Mouse (Mus musculus): ENCODE results near the gene Pomc.
A peak's percentile ranks its signal among the peaks of the same experiment; 100 is the strongest.
"Not testable (repeated sequence)": the region's sequence is repeated elsewhere in the genome, so short reads cannot be mapped to it uniquely, and the experiment has no call there.

The Pomc gene

DNA sequence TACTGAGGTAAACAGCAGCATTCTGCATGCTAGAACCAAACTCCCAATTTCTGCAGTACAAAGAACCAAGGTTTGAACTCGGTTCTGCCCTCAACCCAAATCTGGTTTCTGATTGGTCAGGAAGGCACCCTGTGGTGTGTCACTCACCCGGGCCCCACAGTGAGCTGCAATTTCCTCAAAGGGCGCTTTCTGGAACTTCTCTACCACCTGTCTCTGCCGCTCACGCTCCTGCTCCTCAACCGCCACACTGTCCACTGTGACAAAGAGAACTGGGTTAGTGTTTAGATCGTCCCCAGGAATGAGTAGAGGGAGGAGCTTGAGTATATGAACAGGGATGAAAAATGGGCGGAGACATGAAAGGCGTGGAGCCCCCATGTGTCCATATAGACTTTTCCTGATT, 13.6 kb downstream of the Pomc start:
- DNase-seq (ENCODE audit: low spot score in 2 of 2): no peak

DNA sequence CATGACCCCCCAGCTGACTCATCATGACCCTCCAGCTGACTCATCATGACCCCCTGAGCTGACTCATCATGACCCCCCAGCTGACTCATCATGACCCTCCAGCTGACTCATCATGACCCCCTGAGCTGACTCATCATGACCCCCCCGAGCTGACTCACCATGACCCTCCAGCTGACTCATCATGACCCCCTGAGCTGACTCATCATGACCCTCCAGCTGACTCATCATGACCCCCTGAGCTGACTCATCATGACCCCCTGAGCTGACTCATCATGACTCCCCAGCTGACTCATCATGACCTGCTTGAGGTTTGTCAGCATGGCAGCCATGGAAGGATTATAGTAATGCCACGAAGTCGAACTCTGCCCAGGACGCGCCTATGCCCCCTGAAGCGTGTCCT, 18.4 kb downstream of the Pomc start:
- not testable (repeated sequence) for DNase-seq (ENCODE audit: low spot score in 2 of 2)

- DNase-seq (ENCODE audit: low spot score in 2 of 2): no peak
These were observed 26.2 kb downstream of the Pomc start for GRCm38 (mm10) chr12:3980991-3981349.

DNA sequence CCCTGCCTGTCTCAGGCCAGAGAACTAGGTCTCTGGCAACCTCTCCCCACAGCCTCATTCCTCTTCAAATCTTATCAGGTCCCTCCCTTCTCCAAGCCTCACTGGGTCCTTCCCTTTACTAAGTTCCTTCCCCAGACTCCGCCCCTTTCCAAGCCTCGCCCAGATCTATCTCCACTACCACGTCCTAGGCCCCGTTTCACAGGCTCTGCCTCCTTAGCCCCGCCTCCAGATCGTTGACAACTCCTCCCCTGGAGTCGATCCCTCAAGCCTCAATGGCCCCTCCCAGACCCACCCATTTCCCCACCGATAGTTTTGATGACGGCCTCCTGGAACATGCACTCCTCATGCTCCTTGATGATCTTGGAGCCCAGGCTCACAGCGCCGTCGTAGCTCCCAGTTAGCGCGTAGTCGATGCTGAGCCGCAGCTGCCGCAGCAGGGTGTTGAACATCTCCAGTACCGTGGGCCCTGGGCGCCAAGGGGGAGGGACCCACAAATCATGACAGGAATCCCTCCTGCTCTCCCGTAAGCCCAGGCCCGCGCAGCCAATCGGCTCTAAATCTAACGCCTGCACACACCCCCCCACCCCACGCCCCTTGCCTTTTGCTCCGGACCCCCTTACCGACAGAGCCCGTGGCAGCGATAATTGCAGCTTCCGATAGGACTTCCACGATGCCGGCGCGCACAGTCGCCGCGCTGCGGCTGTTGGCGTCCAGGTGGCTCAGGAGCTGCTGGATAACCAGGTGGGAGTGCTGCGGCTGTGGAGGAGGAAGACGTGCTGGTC, 26.8 kb downstream of the Pomc start:
- DNase-seq (ENCODE audit: low spot score in 2 of 2): peak in 1 of 2 experiments; percentile 27

DNA sequence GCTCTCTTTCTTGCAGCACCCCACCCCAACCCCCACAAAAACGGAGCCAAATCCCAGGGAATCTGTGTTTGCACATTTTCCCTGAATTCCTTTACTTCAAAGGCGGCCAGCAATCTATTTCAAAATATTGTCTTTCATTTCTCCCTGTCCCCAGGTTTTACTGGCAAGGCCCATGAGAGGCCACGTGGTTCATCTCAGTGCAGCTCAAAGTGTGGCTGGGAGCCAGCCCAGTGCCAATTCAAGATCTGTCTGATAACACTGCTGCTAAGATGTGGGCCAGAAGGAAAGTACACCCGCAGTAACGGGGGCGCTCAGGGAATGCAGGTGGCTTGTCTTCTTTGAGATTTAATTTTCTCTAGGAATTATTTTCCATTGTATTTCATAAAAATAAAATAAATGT, 27.5 kb downstream of the Pomc start:
- no peak for DNase-seq (ENCODE audit: low spot score in 2 of 2)

GRCm38 (mm10) chr12:3983736-3984135, 29.0 kb downstream of the Pomc start:
- peak in 1 of 2 experiments; percentile 64 for DNase-seq (ENCODE audit: low spot score in 2 of 2)

DNA sequence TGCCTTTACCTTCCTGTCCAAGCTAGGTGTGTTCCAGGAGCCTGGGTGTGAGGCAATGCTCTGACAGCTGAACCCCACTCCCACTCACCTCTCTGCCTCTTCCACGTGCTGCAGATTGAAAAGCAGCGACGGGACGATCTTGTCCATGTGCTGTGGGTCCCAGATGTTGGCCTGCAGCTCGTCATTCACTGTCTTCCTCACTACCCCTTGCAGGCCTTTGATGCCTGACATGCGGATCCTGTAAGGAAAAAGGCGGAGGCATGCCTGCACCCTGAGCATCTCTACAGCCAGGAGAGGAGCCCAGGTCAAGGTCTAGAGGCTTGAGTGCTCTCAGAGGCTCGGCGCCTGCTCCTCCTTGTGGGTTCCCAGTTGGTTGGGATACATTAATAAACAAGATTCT, 29.7 kb downstream of the Pomc start:
- no peak for DNase-seq (ENCODE audit: low spot score in 2 of 2)

DNA sequence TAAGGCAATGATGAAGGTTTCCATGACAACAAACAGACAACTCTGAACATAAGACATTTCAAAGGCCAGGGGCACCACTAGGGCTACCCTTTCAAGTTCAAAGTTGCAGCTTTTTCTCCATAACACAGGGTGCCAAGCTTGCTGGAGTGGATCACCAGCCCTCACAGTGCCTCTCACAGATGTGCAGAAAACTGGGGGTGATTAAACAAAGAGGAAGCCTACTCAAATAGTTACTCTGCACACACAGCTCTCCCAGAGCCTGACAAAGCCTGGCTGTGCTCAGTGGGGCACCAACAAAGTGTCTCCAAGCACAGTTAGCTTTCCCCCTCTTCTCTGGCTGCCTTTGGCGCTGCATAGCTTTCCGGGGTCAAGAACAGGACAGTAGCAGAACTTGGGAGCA, 35.2 kb downstream of the Pomc start:
- no peak for DNase-seq (ENCODE audit: low spot score in 2 of 2)

- DNase-seq (ENCODE audit: low spot score in 2 of 2): no peak
These were observed 36.3 kb downstream of the Pomc start for GRCm38 (mm10) chr12:3991047-3991446.

DNA sequence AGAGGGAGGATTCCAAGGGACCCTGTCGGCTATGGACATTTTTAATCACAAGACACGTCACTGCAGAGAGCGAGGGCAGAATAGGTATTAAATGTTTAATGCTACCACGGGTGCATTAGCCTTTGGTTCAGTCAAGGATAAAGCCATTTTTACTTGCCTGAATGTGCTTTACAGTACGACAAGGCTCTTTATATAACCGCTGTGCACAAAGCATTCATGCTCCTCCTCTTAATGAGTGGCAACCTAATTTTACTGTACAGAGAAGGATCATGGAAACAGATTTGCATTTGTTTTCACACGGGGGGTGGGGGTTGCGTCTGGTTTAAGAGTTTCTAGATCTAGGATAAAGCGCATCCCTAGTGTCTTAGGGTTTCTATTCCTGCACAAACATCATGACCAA, 42.0 kb downstream of the Pomc start:
- no peak for DNase-seq (ENCODE audit: low spot score in 2 of 2)

DNA sequence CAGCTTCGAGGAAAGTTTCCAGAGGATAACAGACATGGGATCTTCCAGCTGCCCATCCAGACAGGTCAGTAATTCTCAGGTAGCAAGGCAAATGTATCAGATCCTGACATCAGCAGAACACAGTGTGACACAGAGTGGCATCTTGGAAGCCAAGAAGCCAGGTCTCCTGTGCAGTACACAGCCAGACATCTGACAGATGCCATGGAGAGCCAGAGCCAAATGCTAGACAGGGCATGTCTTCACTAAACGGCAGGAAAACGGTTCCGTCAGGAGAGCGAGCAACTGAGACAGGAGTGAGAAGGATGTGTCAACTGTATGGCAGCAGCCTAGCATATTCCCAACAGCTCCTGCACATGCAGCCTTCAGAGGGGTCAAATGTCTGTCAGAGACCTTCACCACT, 45.7 kb downstream of the Pomc start:
- no peak for DNase-seq (ENCODE audit: low spot score in 2 of 2)

DNA sequence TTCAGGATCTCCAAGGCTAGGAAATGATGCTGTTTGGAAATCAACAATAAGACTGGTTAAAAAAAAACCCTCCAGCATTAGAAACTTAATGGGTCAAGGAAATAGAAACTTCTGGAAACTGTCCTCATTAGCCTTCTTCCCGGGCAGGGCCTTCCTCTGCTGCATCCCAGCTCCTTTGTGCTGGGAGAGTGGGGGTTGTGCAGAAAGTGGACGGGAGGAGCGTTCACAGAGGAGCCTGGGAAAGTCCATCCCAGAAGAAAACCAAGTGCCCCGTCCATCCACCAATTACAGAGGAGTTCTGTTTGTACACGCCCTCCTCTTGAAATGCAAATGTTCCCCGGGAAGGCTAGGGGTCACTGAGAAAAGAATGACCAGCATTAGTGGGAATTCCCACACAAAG, 49.9 kb downstream of the Pomc start:
- no peak for DNase-seq (ENCODE audit: low spot score in 2 of 2)

- no peak for DNase-seq (ENCODE audit: low spot score in 2 of 2)
These were observed 51.3 kb downstream of the Pomc start for GRCm38 (mm10) chr12:4006079-4006478.

DNA sequence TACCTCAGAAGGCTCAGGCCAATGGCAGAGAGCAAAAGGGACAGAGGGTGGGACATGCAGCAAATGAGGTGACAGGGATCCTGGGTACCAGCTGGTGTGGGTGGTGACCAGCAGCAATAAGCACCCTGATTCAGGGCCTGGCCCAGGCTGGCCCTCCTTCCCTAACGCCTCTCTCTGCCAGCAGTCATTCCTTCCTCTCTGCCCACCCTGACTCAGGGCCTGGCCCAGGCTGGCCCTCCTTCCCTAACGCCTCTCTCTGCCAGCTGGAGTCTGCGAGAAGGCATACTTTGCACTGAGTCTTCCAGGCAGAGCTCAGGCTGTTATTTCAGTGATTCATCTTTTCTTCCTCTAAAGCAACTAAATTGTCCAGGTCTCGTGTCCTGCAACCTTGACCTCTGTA, 52.4 kb downstream of the Pomc start:
- DNase-seq (ENCODE audit: low spot score in 2 of 2): no peak

GRCm38 (mm10) chr12:4007766-4008165, 53.0 kb downstream of the Pomc start:
- DNase-seq (ENCODE audit: low spot score in 2 of 2): no peak

DNA sequence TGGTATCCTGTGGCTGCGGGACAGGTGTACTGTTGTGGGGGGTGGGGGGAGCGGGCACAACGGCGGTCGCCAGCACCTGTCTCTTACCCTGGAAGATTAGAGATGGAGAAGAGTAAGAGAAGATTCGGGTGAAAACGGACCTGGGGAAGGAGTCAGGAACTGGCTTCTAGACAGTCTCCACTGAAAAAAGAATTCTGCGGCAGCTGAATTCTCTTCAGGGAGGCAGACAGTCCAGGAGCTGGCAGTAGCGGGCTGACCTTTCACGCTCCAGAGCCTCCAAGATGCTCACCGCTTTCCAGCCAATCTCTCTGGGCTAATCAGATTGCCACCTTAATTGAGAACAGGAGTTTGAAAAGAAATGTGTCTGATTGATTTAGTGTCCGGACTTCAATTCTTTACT, 54.0 kb downstream of the Pomc start:
- no peak for DNase-seq (ENCODE audit: low spot score in 2 of 2)
